Mouse (Mus musculus) liver, embryonic 14.5 days (tissue): ENCODE measurements at regions not wholly inside any gene's neighbourhood (a gene's known extent, or its start where the extent isn't known, plus 50 kb on each side); places are given as distances from the start of the nearest gene placed in this dataset.

Source experiments
- ATAC-seq: fragments of 200-750 bp; cut with Nextera tagmentation; 2 replicates; pipeline ENCODE4 v1.8.0; 2017; ENCODE audit warnings: moderate number of reproducible peaks, mild to moderate bottlenecking, moderate library complexity; ENCODE audit not compliant: insufficient read depth
- DNase-seq, 3 experiments: peaks; one replicate each; pipeline ENCODE4 v3.0.0-alpha.2; 2012 to 2013; ENCODE audit warnings: low read depth in 3 of 3, low spot score in 3 of 3
- H3K27ac ChIP-seq: fragments of 300-500 bp; sonication (generic); 2 replicates; pipeline ENCODE4 v1.5.1; 2014; ENCODE audit warnings: moderate library complexity, mild to moderate bottlenecking, control low read depth, inconsistent platforms
- H3K27me3 ChIP-seq: fragments of 300-500 bp; sonication (generic); 2 replicates; pipeline ENCODE4 v1.6.1; 2014; ENCODE audit warnings: mild to moderate bottlenecking, low read length, moderate library complexity; ENCODE audit not compliant: control insufficient read depth, insufficient read depth
- H3K36me3 ChIP-seq: fragments of 300-500 bp; sonication (generic); replicated peaks from 2 replicates; pipeline ENCODE4 v1.6.1; 2014; ENCODE audit warnings: low read depth; ENCODE audit not compliant: control insufficient read depth, insufficient read depth
- H3K4me1 ChIP-seq, 2 experiments: fragments of 200-500 bp in 1 of 2; fragments of 300-500 bp in 1 of 2; sonication (generic) in 1 of 2; replicated peaks; 2 replicates each; pipeline ENCODE4 v1.6.1; 2012 to 2014; ENCODE audit warnings: antibody characterized with exemption in 1 of 2, inconsistent platforms in 1 of 2, low read length in 1 of 2; ENCODE audit not compliant: control insufficient read depth in 2 of 2, insufficient read depth in 2 of 2
- H3K4me2 ChIP-seq: fragments of 300-500 bp; sonication (generic); 2 replicates; pipeline ENCODE4 v1.6.1; 2014; ENCODE audit warnings: low read depth, mild to moderate bottlenecking, control low read depth, moderate library complexity
- H3K4me3 ChIP-seq, 2 experiments: fragments of 200-500 bp in 1 of 2; fragments of 300-500 bp in 1 of 2; sonication (generic) in 1 of 2; 2 replicates each; pipeline ENCODE4 v1.5.1; 2012 to 2014; ENCODE audit warnings: low read depth in 2 of 2, low read length in 2 of 2, mild to moderate bottlenecking in 2 of 2, control low read depth in 1 of 2, inconsistent platforms in 1 of 2, moderate library complexity in 1 of 2; ENCODE audit not compliant: insufficient read depth in 1 of 2
- H3K9ac ChIP-seq: fragments of 300-500 bp; sonication (generic); replicated peaks from 2 replicates; pipeline ENCODE4 v1.6.1; 2014; ENCODE audit warnings: mild to moderate bottlenecking, control low read depth, moderate library complexity
- H3K9me3 ChIP-seq: fragments of 300-500 bp; sonication (generic); 2 replicates; pipeline ENCODE4 v1.6.1; 2016; ENCODE audit warnings: low read length, mixed read lengths; ENCODE audit not compliant: control insufficient read depth
- CTCF ChIP-seq: IDR thresholded peaks from 2 replicates; pipeline ENCODE4 v1.5.1; 2016; ENCODE audit warnings: antibody characterized with exemption, low read depth, control low read depth
- EP300 ChIP-seq: IDR thresholded peaks from 2 replicates; pipeline ENCODE4 v1.6.1; 2016; ENCODE audit warnings: antibody characterized with exemption, low read depth
- WGBS: fragments of 180-500 bp; shearing (Covaris S2); extraction: QIAGEN DNeasy Blood & Tissue Kit; methylation state at CpG from one replicate; pipeline ENCODE4 v1.1.7; 2014; ENCODE audit not compliant: insufficient replicate concordance; 5-methylcytosine and 5-hydroxymethylcytosine counted together

- DNase-seq: no peak
- Histone ChIP-seq H3K4me3 (no peak overlapping the region), H3K4me2 (no peak overlapping the region), H3K9me3 (no peaks in the 10 kb centered on the region), H3K27me3 (no peaks in the 10 kb centered on the region), H3K9ac (no peak overlapping the region), H3K4me1 (no peaks in the 10 kb centered on the region), H3K36me3 (no peaks in the 10 kb centered on the region), H3K27ac (no peak overlapping the region)
- ATAC-seq: no peak
- no peak for TF ChIP-seq CTCF
- 70% methylated on average over 7 of the region's 7 CpGs for WGBS
Observed at GRCm38 (mm10) chr2:21129621-21130020, 75.5 kb downstream of the Enkur start.

GRCm38 (mm10) chr2:21126531-21126930 lies 78.6 kb downstream of the Enkur start:
- TF ChIP-seq EP300 (no peak), CTCF (no peak)
- H3K9ac ChIP-seq: no peak overlapping the region
- no peaks in the 10 kb centered on the region for H3K27me3 ChIP-seq
- no peaks in the 10 kb centered on the region for H3K36me3 ChIP-seq
- H3K4me2 ChIP-seq: no peak overlapping the region
- H3K4me3 ChIP-seq: no peak overlapping the region
- no peaks in the 10 kb centered on the region for H3K4me1 ChIP-seq
- H3K27ac ChIP-seq: no peak overlapping the region
- WGBS: 44% methylated on average over 1 of the region's 1 CpGs
- ATAC-seq (no peak), DNase-seq (no peak)
- no peaks in the 10 kb centered on the region for H3K9me3 ChIP-seq

- no peak for TF ChIP-seq EP300
- TF ChIP-seq CTCF: no peak
- H3K4me1 ChIP-seq: no peaks in the 10 kb centered on the region
- H3K9me3 ChIP-seq: no peaks in the 10 kb centered on the region
Observed at GRCm38 (mm10) chr2:21122421-21122820, 82.7 kb downstream of the Enkur start.

GRCm38 (mm10) chr2:21121663-21122062 lies 83.5 kb downstream of the Enkur start:
- WGBS: 52% methylated on average over 1 of the region's 1 CpGs
- H3K36me3 ChIP-seq: no peaks in the 10 kb centered on the region
- no peak overlapping the region for H3K27ac ChIP-seq
- no peaks in the 10 kb centered on the region for H3K27me3 ChIP-seq
- H3K4me2 ChIP-seq: no peak overlapping the region
- no peak overlapping the region for H3K9ac ChIP-seq
- DNase-seq (no peak), ATAC-seq (no peak)
- H3K9me3 ChIP-seq: no peaks in the 10 kb centered on the region
- no peak overlapping the region for H3K4me3 ChIP-seq
- H3K4me1 ChIP-seq: no peaks in the 10 kb centered on the region
- TF ChIP-seq EP300 (no peak), CTCF (no peak)

More at GRCm38 (mm10) chr2:21122421-21122820, 82.7 kb downstream of the Enkur start:
- no peak overlapping the region for H3K9ac ChIP-seq
- H3K27me3 ChIP-seq: no peaks in the 10 kb centered on the region
- no peak overlapping the region for H3K4me3 ChIP-seq
- no peaks in the 10 kb centered on the region for H3K36me3 ChIP-seq
- ATAC-seq (no peak), DNase-seq (no peak)
- 61% methylated on average over 3 of the region's 3 CpGs for WGBS
- H3K4me2 ChIP-seq: no peak overlapping the region
- H3K27ac ChIP-seq: no peak overlapping the region

DNA sequence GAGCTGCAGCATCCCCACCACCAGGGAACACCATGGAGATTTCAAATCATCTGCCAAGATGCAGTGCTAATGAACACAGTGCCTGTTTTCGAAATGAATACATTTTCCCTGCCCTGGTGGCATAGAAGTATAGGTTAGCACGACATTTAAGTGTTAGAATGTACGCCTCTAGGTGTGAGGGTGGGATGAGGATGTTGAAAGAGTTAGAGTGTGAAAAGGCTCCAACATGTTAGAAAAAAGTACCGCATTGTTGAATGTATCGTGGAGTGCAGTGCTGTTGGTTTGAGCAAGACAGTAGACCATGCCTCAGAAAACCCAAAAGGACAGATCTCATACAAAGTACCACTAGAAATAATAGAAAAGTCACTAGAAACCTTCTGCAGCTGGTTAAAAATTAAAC lies 88.3 kb downstream of the Enkur start:
- no peak overlapping the region for H3K27ac ChIP-seq
- TF ChIP-seq EP300 (no peak), CTCF (no peak)
- no peak for DNase-seq

More for the DNA sequence above, 88.3 kb downstream of the Enkur start:
- no peaks in the 10 kb centered on the region for H3K9me3 ChIP-seq
- no peaks in the 10 kb centered on the region for H3K36me3 ChIP-seq
- H3K4me2 ChIP-seq: no peak overlapping the region
- H3K27me3 ChIP-seq: no peaks in the 10 kb centered on the region
- no peaks in the 10 kb centered on the region for H3K4me1 ChIP-seq
- no peak for ATAC-seq
- no peak overlapping the region for H3K4me3 ChIP-seq
- H3K9ac ChIP-seq: no peak overlapping the region
- WGBS: 59% methylated on average over 5 of the region's 5 CpGs
